Mouse (Mus musculus) limb, embryonic 15.5 days (tissue): Measurements from ENCODE around the gene Fam205a3. TPM values are rescaled to one million over a fixed set of nuclear protein-coding genes. Genes with fewer than 3 reads are reported as not detected.
"Not testable (repeated sequence)": the region's sequence is repeated elsewhere in the genome, so short reads cannot be mapped to it uniquely, and the experiment has no call there.

ENCODE experiments used
- ATAC-seq: fragments of 200-750 bp; cut with Nextera tagmentation; 2 replicates; pipeline ENCODE4 v1.8.0; 2017; ENCODE audit warnings: low read depth, moderate TSS enrichment; ENCODE audit not compliant: insufficient number of reproducible peaks, low FRiP score, low TSS enrichment
- H3K27ac ChIP-seq: fragments of 300-500 bp; sonication (generic); 2 replicates; pipeline ENCODE4 v1.5.1; 2015; ENCODE audit warnings: moderate library complexity, mild to moderate bottlenecking, inconsistent platforms
- H3K27me3 ChIP-seq: fragments of 300-500 bp; sonication (generic); 2 replicates; pipeline ENCODE4 v1.6.1; 2015; ENCODE audit warnings: inconsistent platforms
- H3K36me3 ChIP-seq: fragments of 300-500 bp; sonication (generic); 2 replicates; pipeline ENCODE4 v1.6.1; 2015; ENCODE audit warnings: inconsistent platforms
- H3K4me1 ChIP-seq: fragments of 300-500 bp; sonication (generic); 2 replicates; pipeline ENCODE4 v1.6.1; 2015; ENCODE audit warnings: inconsistent platforms
- H3K4me2 ChIP-seq: fragments of 300-500 bp; sonication (generic); 2 replicates; pipeline ENCODE4 v1.6.1; 2015; ENCODE audit warnings: mild to moderate bottlenecking, inconsistent platforms
- H3K4me3 ChIP-seq: fragments of 300-500 bp; sonication (generic); 2 replicates; pipeline ENCODE4 v1.5.1; 2015; ENCODE audit warnings: mild to moderate bottlenecking, inconsistent platforms
- H3K9ac ChIP-seq: fragments of 300-500 bp; sonication (generic); 2 replicates; pipeline ENCODE4 v1.6.1; 2015; ENCODE audit warnings: inconsistent platforms
- H3K9me3 ChIP-seq: fragments of 300-500 bp; sonication (generic); 2 replicates; pipeline ENCODE4 v1.6.1; 2016; ENCODE audit warnings: inconsistent platforms
- WGBS: fragments of 180-500 bp; shearing (Covaris S2); methylation state at CpG from one replicate; pipeline ENCODE4 v1.1.7; 2015; 5-methylcytosine and 5-hydroxymethylcytosine counted together
- polyA plus RNA-seq: library from polyadenylated mRNA; unstranded; fragments of >200 nt; fragmentation: Nextera tagmentation; extraction: Ambion mirVana; gene quantifications from 2 replicates; pipeline ENCODE4 v1.2.1, GENCODE M21; 2015

Fam205a3 gene
- polyA plus RNA-seq, result not detected in 2 replicates

DNA sequence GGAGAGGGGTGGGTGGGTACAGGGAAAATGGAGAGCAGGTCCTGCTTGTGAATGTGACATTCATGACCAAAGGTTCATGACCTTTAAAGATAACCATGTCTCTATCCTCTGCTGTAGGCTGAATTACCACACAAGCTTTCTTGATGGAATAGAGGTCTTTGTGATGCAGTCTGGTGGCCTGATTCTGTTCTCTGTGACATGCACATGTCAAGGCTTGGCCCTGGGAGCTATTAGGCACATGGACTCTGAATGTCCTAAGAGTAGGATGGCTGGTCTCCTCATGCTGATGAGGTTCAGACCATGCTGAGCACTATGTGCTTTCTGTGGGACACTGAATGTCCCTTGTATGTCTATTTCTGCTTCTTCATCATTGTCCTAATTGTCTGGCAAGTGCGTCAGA lies at the start of gene Fam205a3:
TSS of gene Fam205a3 (plus strand) at position 301 of the 400 bp plus-strand sequence.
- not testable (repeated sequence) for H3K27ac ChIP-seq, H3K27me3 ChIP-seq, H3K4me1 ChIP-seq, H3K9me3 ChIP-seq, H3K4me2 ChIP-seq, H3K9ac ChIP-seq, H3K4me3 ChIP-seq, ATAC-seq, H3K36me3 ChIP-seq
- WGBS, result no CpG with 5 or more reads among the region's 1 CpGs

DNA sequence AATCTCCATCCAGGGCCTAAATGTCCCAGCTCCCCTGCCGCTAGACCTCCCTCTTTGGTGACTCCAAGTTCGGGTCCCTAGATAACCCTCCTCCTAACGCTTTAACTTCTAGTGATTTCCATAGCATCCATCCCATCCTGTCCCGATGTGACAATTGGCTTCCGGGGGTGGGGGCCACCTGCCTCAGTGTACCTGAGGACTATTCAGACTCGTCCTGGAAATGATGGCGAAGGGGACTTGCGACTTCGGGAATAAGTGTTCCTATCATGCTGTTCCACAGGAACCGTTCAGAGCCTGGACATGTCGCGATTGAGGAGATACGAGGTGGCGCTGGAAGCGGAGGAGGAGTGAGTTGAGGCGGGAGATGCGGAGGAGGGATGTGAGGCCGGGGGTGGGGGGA lies 24.2 kb upstream of the Fam205a3 start, which contains the start of gene Gm21953:
TSS of gene Gm21953 (plus strand) at position 301 of the 400 bp plus-strand sequence.
- ATAC-seq, H3K4me2 ChIP-seq, H3K27ac ChIP-seq, H3K36me3 ChIP-seq, H3K4me1 ChIP-seq, H3K9ac ChIP-seq, H3K9me3 ChIP-seq, H3K4me3 ChIP-seq, H3K27me3 ChIP-seq: not testable (repeated sequence)
- WGBS, result no CpG with 5 or more reads among the region's 18 CpGs

Other genes with a start within 250 kb of the Fam205a3 start
- not detected in 2 replicates for gene Gm3893, start 227.1 kb upstream of the Fam205a3 start, polyA plus RNA-seq
- 12.7 and 18.0 TPM in 2 replicates for gene Gm13304, start 203.5 kb upstream of the Fam205a3 start, polyA plus RNA-seq
- gene Gm13306, start 164.9 kb upstream of the Fam205a3 start, polyA plus RNA-seq, result not detected in 2 replicates
- gene Gm13305, start 149.7 kb upstream of the Fam205a3 start, polyA plus RNA-seq, result 0.46 and 1.4 TPM in 2 replicates
- 0.10 TPM in 1 of 2 replicates, not detected in the other for gene Gm10600, start 77.7 kb upstream of the Fam205a3 start, polyA plus RNA-seq
- not detected in 2 replicates for gene Ccl21b, start 62.6 kb upstream of the Fam205a3 start, polyA plus RNA-seq
- not detected in 2 replicates for gene Gm21953, start 24.1 kb upstream of the Fam205a3 start, polyA plus RNA-seq
- not detected in 2 replicates for gene Gm21586, start 121.0 kb downstream of the Fam205a3 start, polyA plus RNA-seq
- gene Gm2163, start 148.4 kb downstream of the Fam205a3 start, polyA plus RNA-seq, result 0.06 and 0.16 TPM in 2 replicates
- not detected in 2 replicates for gene Fam205a2, start 209.8 kb downstream of the Fam205a3 start, polyA plus RNA-seq